Mouse (Mus musculus) small intestine, adult 2 months (tissue): ENCODE measurements around the gene Dazap1. TPM values are rescaled to one million over a fixed set of nuclear protein-coding genes. Genes with fewer than 3 reads are reported as not detected.
"Not testable (repeated sequence)": the region's sequence is repeated elsewhere in the genome, so short reads cannot be mapped to it uniquely, and the experiment has no call there.

Experiments used
- H3K27ac ChIP-seq: fragments of 200-500 bp; 2 replicates; pipeline ENCODE4 v1.5.1; 2012; ENCODE audit warnings: low read depth, low read length, control low read depth, inconsistent platforms; ENCODE audit not compliant: insufficient read depth
- H3K27me3 ChIP-seq: fragments of 200-500 bp; 2 replicates; pipeline ENCODE4 v1.6.1; 2012; ENCODE audit warnings: mild to moderate bottlenecking, moderate library complexity, low read length, inconsistent platforms; ENCODE audit not compliant: control insufficient read depth, insufficient read depth
- H3K36me3 ChIP-seq: fragments of 200-500 bp; 2 replicates; pipeline ENCODE4 v1.6.1; 2012; ENCODE audit warnings: mild to moderate bottlenecking, low read length, control low read depth, inconsistent platforms; ENCODE audit not compliant: control insufficient read depth, insufficient read depth
- H3K4me1 ChIP-seq: fragments of 200-500 bp; 2 replicates; pipeline ENCODE4 v1.6.1; 2012; ENCODE audit warnings: low read length, inconsistent platforms, mixed read lengths; ENCODE audit not compliant: control insufficient read depth, insufficient read depth, insufficient read length
- H3K4me3 ChIP-seq: fragments of 200-500 bp; 2 replicates; pipeline ENCODE4 v1.5.1; 2012; ENCODE audit warnings: low read depth, mild to moderate bottlenecking, control low read depth, inconsistent platforms, low read length, moderate library complexity
- CTCF ChIP-seq: fragments of 200-500 bp; IDR thresholded peaks from 2 replicates; pipeline ENCODE4 v1.5.1; 2012; ENCODE audit warnings: low read depth, mild to moderate bottlenecking, control low read depth, inconsistent platforms, low read length, moderate library complexity, mixed read lengths; ENCODE audit not compliant: insufficient replicate concordance, insufficient read length; ENCODE audit errors: extremely low read depth
- POLR2A ChIP-seq: fragments of 200-500 bp; IDR thresholded peaks from 2 replicates; pipeline ENCODE4 v1.6.1; 2012; ENCODE audit warnings: low read depth, mild to moderate bottlenecking, control low read depth, inconsistent platforms, low read length, moderate library complexity
- WGBS: fragments of 180-500 bp; shearing (Covaris S2); methylation state at CpG from one replicate; pipeline ENCODE4 v1.1.7; 2018; 5-methylcytosine and 5-hydroxymethylcytosine counted together
- polyA plus RNA-seq: library from polyadenylated mRNA; depleted of rRNA; stranded (reverse); fragments of >200 nt; gene quantifications from 2 replicates; pipeline ENCODE4 v1.2.3, GENCODE M21; 2012; rRNA removed

The Dazap1 gene
- polyA plus RNA-seq = 46.6 and 89.3 TPM in 2 replicates

DNA sequence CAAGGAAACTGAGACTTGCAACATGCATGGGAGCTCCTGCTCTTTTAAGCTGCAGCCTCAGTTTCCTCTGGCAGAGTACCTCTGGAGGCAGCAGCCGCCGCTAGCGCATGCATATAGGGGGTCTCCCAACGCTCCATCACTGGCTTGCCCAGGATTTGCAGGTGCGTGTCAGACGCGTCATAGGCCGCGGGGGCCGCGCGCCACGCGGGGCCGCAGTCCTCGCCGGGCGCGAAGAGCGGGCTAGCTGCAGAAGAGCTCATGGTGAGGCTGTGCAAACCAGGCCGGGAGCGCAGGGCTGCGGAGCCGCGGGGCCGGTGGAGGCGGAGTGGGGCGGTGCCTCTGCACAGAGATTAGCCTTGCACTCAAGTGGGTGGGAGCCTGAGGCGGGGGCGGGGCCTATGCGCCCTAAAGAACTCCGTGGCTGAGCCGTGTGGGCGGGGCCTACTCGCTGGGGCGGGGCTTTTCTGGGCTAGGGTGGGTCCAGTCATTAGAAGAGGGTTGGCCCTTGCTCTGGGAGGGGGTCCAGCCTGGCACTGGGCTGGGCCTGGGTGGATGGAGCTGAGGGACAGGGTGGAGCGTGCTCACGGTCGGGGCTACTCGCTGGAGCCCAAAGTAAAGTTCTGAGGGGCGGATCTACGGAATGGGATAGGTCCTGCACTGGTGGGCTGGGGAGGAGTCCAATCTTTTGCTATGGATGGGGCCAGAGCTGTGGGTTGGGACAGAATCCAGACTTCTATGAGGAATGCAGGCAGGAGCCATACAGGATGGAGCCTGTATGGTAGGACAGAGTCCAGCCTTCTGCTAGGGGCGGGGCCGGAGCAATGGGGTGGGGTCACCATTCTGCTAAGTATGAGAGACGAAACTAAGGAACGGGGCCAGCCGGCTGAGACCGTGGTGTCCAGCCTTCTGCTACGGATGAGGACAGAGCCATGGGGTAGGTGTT lies at the start of gene Dazap1, which contains the start of gene Gamt:
Gene Dazap1, plus strand, starts transcription at position 845 of the 943 bp plus-strand sequence.
Gene Gamt, minus strand, starts transcription at position 371 of the 943 bp plus-strand sequence.
- Histone ChIP-seq H3K4me3 (peak within 1 kb of the TSS; percentile 66), H3K27me3 (no peaks in the 10 kb centered on the region), H3K36me3 (peaks cover 15% of the 10 kb centered on the region), H3K27ac (peak within 1 kb of the TSS; percentile 99), H3K4me1 (peaks cover 21% of the 10 kb centered on the region)
- under 1% methylated on average over 49 of the region's 49 CpGs for WGBS
- TF ChIP-seq POLR2A = peak; percentile 24
- no peak for TF ChIP-seq CTCF

DNA sequence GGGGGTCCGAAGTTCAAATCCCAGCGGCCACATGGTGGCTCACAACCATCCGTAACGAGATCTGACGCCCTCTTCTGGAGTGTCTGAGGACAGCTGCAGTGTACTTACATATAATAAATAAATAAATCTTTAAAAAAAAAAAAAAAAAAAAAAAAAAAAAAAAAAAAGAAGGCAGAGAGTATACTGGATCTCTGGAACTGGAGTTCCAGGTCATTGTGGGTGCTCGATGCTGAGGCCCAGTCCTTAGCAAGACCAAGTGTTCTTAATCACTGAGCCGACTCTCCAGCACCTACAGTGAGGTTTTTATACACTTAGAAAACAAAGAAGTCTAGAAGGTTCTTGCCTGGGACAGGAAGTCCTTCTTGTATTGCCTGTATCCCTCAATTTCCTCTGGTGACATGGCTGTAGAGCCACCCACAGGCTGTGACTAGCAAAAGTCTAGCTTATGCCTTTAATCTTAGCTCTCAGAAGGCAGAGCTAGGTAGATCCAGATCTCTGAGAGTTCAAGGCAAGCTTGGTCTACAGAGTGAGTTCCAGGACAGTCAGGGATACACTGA lies 49.7 kb upstream of the Dazap1 start:
- H3K4me3 ChIP-seq, H3K4me1 ChIP-seq, H3K36me3 ChIP-seq, H3K27ac ChIP-seq, H3K27me3 ChIP-seq: not testable (repeated sequence)
- WGBS = 70% methylated on average over 7 of the region's 7 CpGs

DNA sequence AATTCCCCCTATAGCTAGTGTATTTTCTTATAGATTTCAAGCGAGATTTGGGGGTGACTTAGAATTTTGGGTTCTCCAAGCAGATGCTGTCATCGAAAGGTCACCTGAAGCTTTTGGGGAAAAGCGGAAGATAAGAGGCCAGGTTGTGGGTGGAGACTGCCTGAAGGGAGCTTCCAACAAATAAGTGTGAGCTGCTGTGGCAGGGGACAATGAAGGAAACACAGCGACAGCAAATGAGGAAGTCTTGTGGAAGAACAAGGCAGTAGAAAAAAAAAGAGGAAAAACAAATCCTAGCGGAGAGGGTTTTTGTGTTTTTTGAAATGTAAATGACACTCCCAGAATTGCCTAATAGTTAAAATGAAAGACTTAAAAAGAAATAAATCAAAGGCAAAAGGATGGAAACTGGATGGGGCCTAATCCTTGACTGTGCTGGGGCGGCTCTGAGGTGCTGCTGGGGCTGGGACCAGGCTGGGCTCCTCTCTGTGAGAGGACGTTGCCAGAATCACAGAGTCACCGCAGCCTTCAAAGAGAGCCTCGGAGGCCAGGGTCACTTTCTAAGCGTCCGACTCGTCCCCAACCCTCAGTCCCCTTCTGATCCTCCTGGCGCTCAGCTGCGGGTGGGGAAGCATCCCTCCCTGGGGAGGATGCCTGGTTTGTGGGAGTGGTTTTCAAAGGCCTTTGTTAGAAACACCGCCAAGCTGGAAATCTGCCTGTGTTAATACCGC lies 46.1 kb upstream of the Dazap1 start:
- TF ChIP-seq POLR2A (no peak), CTCF (no peak)
- no peaks in the 10 kb centered on the region for H3K4me1 ChIP-seq
- no peak overlapping the region for H3K4me3 ChIP-seq
- no peaks in the 10 kb centered on the region for H3K36me3 ChIP-seq
- 53% methylated on average over 16 of the region's 16 CpGs for WGBS
- H3K27ac ChIP-seq = no peak overlapping the region
- H3K27me3 ChIP-seq = no peaks in the 10 kb centered on the region

DNA sequence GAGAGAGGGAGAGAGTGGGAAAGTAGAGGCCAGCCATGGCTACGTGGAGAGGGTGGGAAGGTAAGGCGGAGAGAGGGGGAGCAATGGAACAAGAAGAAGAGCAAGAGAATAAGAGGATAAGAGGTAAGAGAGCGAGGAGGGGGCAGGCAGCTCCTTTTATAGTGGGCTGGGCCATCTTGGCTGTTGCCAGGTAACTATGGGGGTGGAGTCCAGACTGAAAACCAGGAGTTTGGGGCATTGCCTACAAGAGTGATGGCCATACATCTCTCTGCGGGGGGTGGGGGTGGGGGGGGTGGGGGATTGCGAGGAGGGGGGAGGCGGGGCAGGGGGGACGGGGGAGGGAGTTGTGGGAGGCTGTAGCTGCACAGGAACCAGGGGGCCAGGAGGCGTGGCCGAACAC lies 40.6 kb upstream of the Dazap1 start:
- TF ChIP-seq POLR2A (no peak), CTCF (no peak)
- Histone ChIP-seq H3K4me1 (no peaks in the 10 kb centered on the region), H3K36me3 (no peaks in the 10 kb centered on the region), H3K4me3 (no peak overlapping the region), H3K27ac (no peak overlapping the region), H3K27me3 (no peaks in the 10 kb centered on the region)
- 58% methylated on average over 9 of the region's 9 CpGs for WGBS

DNA sequence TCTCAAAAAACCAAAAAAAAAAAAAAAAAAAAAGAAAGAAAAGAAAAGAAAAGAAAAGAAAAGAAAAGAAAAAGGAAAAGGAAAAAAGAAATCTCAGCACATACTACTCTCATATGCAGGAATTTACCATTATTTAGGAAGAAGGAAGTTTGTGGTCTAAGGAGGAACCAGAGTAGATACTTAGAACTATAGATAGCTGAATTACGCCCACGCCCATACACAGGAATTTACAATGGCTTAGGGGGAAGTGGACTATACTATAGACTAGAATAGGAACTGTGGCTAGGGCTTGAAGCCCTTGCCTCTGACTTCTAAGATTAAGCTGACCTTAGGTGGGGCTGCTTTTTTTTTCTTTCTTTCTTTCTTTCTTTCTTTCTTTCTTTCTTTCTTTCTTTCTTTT lies 38.1 kb upstream of the Dazap1 start:
- H3K27me3 ChIP-seq, H3K4me3 ChIP-seq, H3K36me3 ChIP-seq, H3K4me1 ChIP-seq, H3K27ac ChIP-seq: not testable (repeated sequence)
- WGBS = 47% methylated on average over 2 of the region's 2 CpGs

DNA sequence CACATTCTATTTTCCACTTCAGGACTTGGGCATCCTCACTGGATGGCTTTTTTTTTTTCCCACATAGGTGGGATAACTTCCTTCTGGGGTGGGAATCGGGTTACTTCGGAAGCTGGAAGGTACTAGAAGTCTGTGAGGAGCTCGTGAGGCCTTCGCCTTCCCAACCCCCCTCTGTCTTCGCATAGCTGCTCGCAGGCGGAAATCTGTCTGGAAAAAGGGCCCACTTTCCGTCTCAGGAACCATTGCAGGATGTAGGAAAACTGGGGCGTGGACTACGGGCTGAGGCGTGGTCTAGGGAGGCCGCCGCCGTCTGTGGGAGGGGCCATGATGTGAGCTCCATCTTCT lies 35.2 kb upstream of the Dazap1 start:
- TF ChIP-seq POLR2A (peak; percentile 50; the same call in 1 of the 2 replicates), CTCF (no peak)
- 1% methylated on average over 14 of the region's 14 CpGs for WGBS
- Histone ChIP-seq H3K27ac (peak overlapping the region; percentile 74), H3K4me3 (peak overlapping the region; percentile 83), H3K27me3 (no peaks in the 10 kb centered on the region), H3K36me3 (peaks cover 13% of the 10 kb centered on the region), H3K4me1 (peaks cover 9% of the 10 kb centered on the region)
